ENCODE assay signal across 18 mouse cellular contexts in the genomic region with DNA sequence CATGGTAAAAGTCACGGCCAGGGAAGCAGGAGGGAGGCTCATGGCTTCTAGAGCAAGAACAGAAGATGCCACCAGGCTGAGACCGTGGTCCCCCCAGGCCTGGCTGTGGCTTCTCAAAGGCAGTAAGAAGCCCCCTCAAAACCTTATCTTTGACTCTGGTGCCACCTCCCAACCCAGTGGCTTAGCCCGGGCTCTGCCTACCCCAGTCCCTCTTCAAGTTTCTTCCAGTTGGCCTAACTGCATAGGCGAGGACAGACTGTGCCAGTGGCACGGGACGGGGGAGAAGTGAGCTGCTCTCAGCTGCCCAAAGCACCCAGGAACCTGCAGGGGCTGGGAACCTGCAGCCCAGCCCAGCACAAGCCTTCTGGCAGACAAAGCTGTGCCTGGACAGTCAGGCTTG. TPM values are rescaled to one million over a fixed set of nuclear protein-coding genes. Genes with fewer than 3 reads are reported as not detected.
DNase-seq lines count a peak whose midpoint lies in the region; ATAC-seq and TF ChIP-seq lines count a peak whose summit lies in the region.
"Had no signal": no experiment of that assay in that cellular context is flagged by ENCODE, and none has a peak within 500 bp of the region (broad histone marks: within the 10 kb centered on the region; RNA-seq: fewer than 3 reads in every experiment).

No protein-coding gene starts in this region.

- TF ChIP-seq POLR2A in lung, adult 2 months (IDR thresholded peaks at IDR 0.05; ENCODE audit: borderline replicate concordance, extremely low read depth, low read depth, low read length): no peak

- WGBS in forebrain, embryonic 15.5 days: 98% methylated on average over 6 of the region's 6 CpGs
- WGBS in forebrain, postnatal 0 days: 96% methylated on average over 6 of the region's 6 CpGs
- WGBS in hindbrain, embryonic 14.5 days: 92% methylated on average over 6 of the region's 6 CpGs
- 93% methylated on average over 6 of the region's 6 CpGs for WGBS in hindbrain, embryonic 11.5 days
- WGBS in lung, embryonic 16.5 days: 91% methylated on average over 6 of the region's 6 CpGs
- 92% methylated on average over 6 of the region's 6 CpGs for WGBS in lung, adult 2 months
- 90% methylated on average over 6 of the region's 6 CpGs for WGBS in limb, embryonic 12.5 days

- H3K27ac ChIP-seq in forebrain, embryonic 15.5 days (replicated peaks): peak overlapping the region; percentile 62; the same call in 1 of the 2 replicates
- H3K27ac ChIP-seq in forebrain, postnatal 0 days (ENCODE audit: low read depth, low read length): no peak overlapping the region
- H3K27ac ChIP-seq in hindbrain, embryonic 14.5 days: no peak overlapping the region
- no peak overlapping the region for H3K27ac ChIP-seq in hindbrain, embryonic 11.5 days (ENCODE audit: low read depth, low read length)
- no peak overlapping the region for H3K27ac ChIP-seq in lung, embryonic 16.5 days (ENCODE audit: low read length)
- H3K27ac ChIP-seq in limb, embryonic 12.5 days: 0 out of 2 replicates have a peak overlapping the region, but pooled peaks have one; percentile 7
- H3K27ac ChIP-seq: limb, embryonic 15.5 days had no signal

- no peaks in the 10 kb centered on the region for H3K9me3 ChIP-seq in forebrain, embryonic 15.5 days
- H3K9me3 ChIP-seq in forebrain, postnatal 0 days (ENCODE audit: low read length): no peaks in the 10 kb centered on the region
- no peaks in the 10 kb centered on the region for H3K9me3 ChIP-seq in hindbrain, embryonic 14.5 days (ENCODE audit: control insufficient read depth, low read length)
- no peaks in the 10 kb centered on the region for H3K9me3 ChIP-seq in hindbrain, embryonic 11.5 days (ENCODE audit: control insufficient read depth, low read length)
- no peaks in the 10 kb centered on the region for H3K9me3 ChIP-seq in lung, embryonic 16.5 days (ENCODE audit: control insufficient read depth, low read length)
- H3K9me3 ChIP-seq in limb, embryonic 12.5 days: no peaks in the 10 kb centered on the region
- H3K9me3 ChIP-seq: limb, embryonic 15.5 days; midbrain, embryonic 12.5 days; neural tube, embryonic 12.5 days had no signal

- H3K9ac ChIP-seq in forebrain, embryonic 15.5 days (replicated peaks): no peak overlapping the region
- no peak overlapping the region for H3K9ac ChIP-seq in forebrain, postnatal 0 days
- H3K9ac ChIP-seq in hindbrain, embryonic 14.5 days: no peak overlapping the region
- H3K9ac ChIP-seq in hindbrain, embryonic 11.5 days (ENCODE audit: low read depth, low read length): no peak overlapping the region
- no peak overlapping the region for H3K9ac ChIP-seq in lung, embryonic 16.5 days (ENCODE audit: low read length)
- no peak overlapping the region for H3K9ac ChIP-seq in limb, embryonic 12.5 days (replicated peaks)
- H3K9ac ChIP-seq: limb, embryonic 15.5 days; midbrain, embryonic 12.5 days; neural tube, embryonic 12.5 days had no signal

- H3K4me3 ChIP-seq in forebrain, embryonic 15.5 days: no peak overlapping the region
- no peak overlapping the region for H3K4me3 ChIP-seq in forebrain, postnatal 0 days (ENCODE audit: low read depth, low read length)
- no peak overlapping the region for H3K4me3 ChIP-seq in hindbrain, embryonic 14.5 days (replicated peaks; ENCODE audit: low read length)
- H3K4me3 ChIP-seq in hindbrain, embryonic 11.5 days (ENCODE audit: low read depth, low read length): no peak overlapping the region
- H3K4me3 ChIP-seq in lung, embryonic 16.5 days (ENCODE audit: low read length): no peak overlapping the region
- no peak overlapping the region for H3K4me3 ChIP-seq in lung, adult 2 months (replicated peaks; ENCODE audit: extremely low read depth, low read depth, low read length)
- H3K4me3 ChIP-seq in limb, embryonic 12.5 days (replicated peaks): no peak overlapping the region
- H3K4me3 ChIP-seq: erythroblast, embryonic 14.5 days; heart, adult 2 months; limb, embryonic 15.5 days; midbrain, embryonic 12.5 days; neural tube, embryonic 12.5 days had no signal

- no peaks in the 10 kb centered on the region for H3K27me3 ChIP-seq in forebrain, embryonic 15.5 days
- H3K27me3 ChIP-seq in forebrain, postnatal 0 days (ENCODE audit: insufficient read depth, low read length): no peaks in the 10 kb centered on the region
- H3K27me3 ChIP-seq in hindbrain, embryonic 14.5 days (ENCODE audit: control insufficient read depth, insufficient read depth, low read length): no peaks in the 10 kb centered on the region
- H3K27me3 ChIP-seq in hindbrain, embryonic 11.5 days (ENCODE audit: control insufficient read depth, insufficient read depth, low read length): no peaks in the 10 kb centered on the region
- no peaks in the 10 kb centered on the region for H3K27me3 ChIP-seq in lung, embryonic 16.5 days (ENCODE audit: control insufficient read depth, insufficient read depth, low read depth, low read length)
- no peaks in the 10 kb centered on the region for H3K27me3 ChIP-seq in limb, embryonic 12.5 days
- H3K27me3 ChIP-seq: limb, embryonic 15.5 days; midbrain, embryonic 12.5 days; neural tube, embryonic 12.5 days had no signal

- TF ChIP-seq CTCF in forebrain, postnatal 0 days (IDR thresholded peaks at IDR 0.05; ENCODE audit: low read depth): no peak
- TF ChIP-seq CTCF in lung, adult 2 months (IDR thresholded peaks at IDR 0.05; ENCODE audit: insufficient read depth, low read length): no peak

- no peak overlapping the region for H3K4me2 ChIP-seq in forebrain, embryonic 15.5 days (replicated peaks)
- H3K4me2 ChIP-seq in forebrain, postnatal 0 days (ENCODE audit: low read depth): no peak overlapping the region
- no peak overlapping the region for H3K4me2 ChIP-seq in hindbrain, embryonic 14.5 days (replicated peaks)
- H3K4me2 ChIP-seq in hindbrain, embryonic 11.5 days (replicated peaks; ENCODE audit: low read depth, low read length): no peak overlapping the region
- no peak overlapping the region for H3K4me2 ChIP-seq in lung, embryonic 16.5 days (ENCODE audit: low read depth, low read length)
- H3K4me2 ChIP-seq in limb, embryonic 12.5 days: no peak overlapping the region
- H3K4me2 ChIP-seq: limb, embryonic 15.5 days; midbrain, embryonic 12.5 days had no signal

- peaks cover 32% of the 10 kb centered on the region for H3K36me3 ChIP-seq in forebrain, embryonic 15.5 days
- H3K36me3 ChIP-seq in forebrain, postnatal 0 days (ENCODE audit: insufficient read depth): peaks cover 53% of the 10 kb centered on the region
- peaks cover 52% of the 10 kb centered on the region for H3K36me3 ChIP-seq in hindbrain, embryonic 14.5 days (replicated peaks; ENCODE audit: control insufficient read depth, insufficient read depth)
- no peaks in the 10 kb centered on the region; the same call in 1 of the 2 replicates for H3K36me3 ChIP-seq in hindbrain, embryonic 11.5 days (ENCODE audit: control insufficient read depth, insufficient read depth, low read length)
- peaks cover 16% of the 10 kb centered on the region; the same call in 1 of the 2 replicates for H3K36me3 ChIP-seq in lung, embryonic 16.5 days (ENCODE audit: control insufficient read depth, insufficient read depth, low read length)
- H3K36me3 ChIP-seq in limb, embryonic 12.5 days: peaks cover 74% of the 10 kb centered on the region

- no peak for DNase-seq in forebrain, postnatal 0 days
- no peak for DNase-seq in hindbrain, embryonic 14.5 days (ENCODE audit: low spot score)
- DNase-seq in hindbrain, embryonic 11.5 days (ENCODE audit: low spot score): no peak
- no peak for DNase-seq in lung, adult 2 months
- DNase-seq in Muller cell, postnatal 12 days (ENCODE audit: inconsistent ontology term): no peak

- ATAC-seq in forebrain, embryonic 15.5 days (replicated peaks): 0 out of 2 replicates have a peak, but pooled peaks have one; percentile 21
- no peak for ATAC-seq in forebrain, postnatal 0 days
- ATAC-seq in hindbrain, embryonic 14.5 days (ENCODE audit: low FRiP score): peak; percentile 12; the same call in 1 of the 2 replicates
- ATAC-seq in hindbrain, embryonic 11.5 days (ENCODE audit: low FRiP score): no peak
- peak; percentile 32; the same call in 1 of the 2 replicates for ATAC-seq in lung, embryonic 16.5 days (ENCODE audit: low read depth)
- ATAC-seq in limb, embryonic 12.5 days (ENCODE audit: insufficient number of reproducible peaks, insufficient read depth, low FRiP score, low TSS enrichment, low read depth): no peak

- H3K4me1 ChIP-seq in forebrain, embryonic 15.5 days: peaks cover 11% of the 10 kb centered on the region
- H3K4me1 ChIP-seq in forebrain, postnatal 0 days (ENCODE audit: insufficient read depth): no peaks in the 10 kb centered on the region
- peaks cover 3% of the 10 kb centered on the region for H3K4me1 ChIP-seq in hindbrain, embryonic 14.5 days (replicated peaks; ENCODE audit: control insufficient read depth, insufficient read depth, low read length)
- no peaks in the 10 kb centered on the region for H3K4me1 ChIP-seq in hindbrain, embryonic 11.5 days (replicated peaks; ENCODE audit: control insufficient read depth, insufficient read depth, low read length)
- H3K4me1 ChIP-seq in lung, embryonic 16.5 days (replicated peaks; ENCODE audit: control insufficient read depth, insufficient read depth, low read length): peaks cover 8% of the 10 kb centered on the region
- 0 out of 2 replicates have a peak, but pooled peaks cover 2% of the 10 kb centered on the region for H3K4me1 ChIP-seq in lung, adult 2 months (ENCODE audit: control insufficient read depth, insufficient read depth, low read length)
- peaks cover 10% of the 10 kb centered on the region for H3K4me1 ChIP-seq in limb, embryonic 12.5 days (replicated peaks)

RNA-seq across cellular contexts. Expression of a gene that starts 5.5 kb away (rescaled TPM):
- 22.3 and 24.1 TPM in 2 replicates for polyA plus RNA-seq in forebrain, embryonic 15.5 days (2015; fragmentation: Nextera tagmentation; extraction: Ambion mirVana)
- total RNA-seq in forebrain, postnatal 0 days (2014; rRNA removed): 11.8 and 13.9 TPM in 2 replicates
- polyA plus RNA-seq in forebrain, postnatal 0 days (2015; fragmentation: Nextera tagmentation; extraction: Ambion mirVana): 12.1 and 12.5 TPM in 2 replicates
- 11.1 and 12.5 TPM in 2 replicates for polyA plus RNA-seq in hindbrain, embryonic 14.5 days (2014; fragmentation: Nextera tagmentation; extraction: Ambion mirVana)
- 22.9 and 30.8 TPM in 2 replicates for polyA plus RNA-seq in hindbrain, embryonic 11.5 days (2014; fragmentation: Nextera tagmentation; extraction: Ambion mirVana)
- 64.5 and 69.2 TPM in 2 replicates for polyA plus RNA-seq in lung, embryonic 16.5 days (2015; fragmentation: Nextera tagmentation; extraction: Ambion mirVana)
- polyA plus RNA-seq in lung, adult 2 months (2012; rRNA removed): 44.9 and 54.3 TPM in 2 replicates
- polyA plus RNA-seq in limb, embryonic 12.5 days (2016; fragmentation: Nextera tagmentation; extraction: Ambion mirVana): 65.2 and 69.5 TPM in 2 replicates

RNA-seq across cellular contexts. Expression of a gene that starts 10.1 kb away (rescaled TPM):
- polyA plus RNA-seq in forebrain, embryonic 15.5 days (2015; fragmentation: Nextera tagmentation; extraction: Ambion mirVana): 44.4 and 46.2 TPM in 2 replicates
- total RNA-seq in forebrain, postnatal 0 days (2014; rRNA removed): 24.7 and 27.2 TPM in 2 replicates
- polyA plus RNA-seq in forebrain, postnatal 0 days (2015; fragmentation: Nextera tagmentation; extraction: Ambion mirVana): 17.4 and 20.3 TPM in 2 replicates
- polyA plus RNA-seq in hindbrain, embryonic 14.5 days (2014; fragmentation: Nextera tagmentation; extraction: Ambion mirVana): 31.2 and 39.0 TPM in 2 replicates
- polyA plus RNA-seq in hindbrain, embryonic 11.5 days (2014; fragmentation: Nextera tagmentation; extraction: Ambion mirVana): 46.8 and 57.2 TPM in 2 replicates
- polyA plus RNA-seq in lung, embryonic 16.5 days (2015; fragmentation: Nextera tagmentation; extraction: Ambion mirVana): 34.3 and 35.2 TPM in 2 replicates
- 50.0 and 52.8 TPM in 2 replicates for polyA plus RNA-seq in lung, adult 2 months (2012; rRNA removed)
- polyA plus RNA-seq in limb, embryonic 12.5 days (2016; fragmentation: Nextera tagmentation; extraction: Ambion mirVana): 61.7 and 62.6 TPM in 2 replicates

RNA-seq across cellular contexts. Expression of a gene that starts 26.6 kb away (rescaled TPM):
- polyA plus RNA-seq in forebrain, embryonic 15.5 days (2015; fragmentation: Nextera tagmentation; extraction: Ambion mirVana): 34.6 and 35.0 TPM in 2 replicates
- total RNA-seq in forebrain, postnatal 0 days (2014; rRNA removed): not detected in 2 replicates
- 32.5 and 44.0 TPM in 2 replicates for polyA plus RNA-seq in forebrain, postnatal 0 days (2015; fragmentation: Nextera tagmentation; extraction: Ambion mirVana)
- 49.1 and 53.0 TPM in 2 replicates for polyA plus RNA-seq in hindbrain, embryonic 14.5 days (2014; fragmentation: Nextera tagmentation; extraction: Ambion mirVana)
- 24.9 and 34.4 TPM in 2 replicates for polyA plus RNA-seq in hindbrain, embryonic 11.5 days (2014; fragmentation: Nextera tagmentation; extraction: Ambion mirVana)
- 23.2 and 25.4 TPM in 2 replicates for polyA plus RNA-seq in lung, embryonic 16.5 days (2015; fragmentation: Nextera tagmentation; extraction: Ambion mirVana)
- not detected in 2 replicates for polyA plus RNA-seq in lung, adult 2 months (2012; rRNA removed)
- polyA plus RNA-seq in limb, embryonic 12.5 days (2016; fragmentation: Nextera tagmentation; extraction: Ambion mirVana): 36.3 and 38.8 TPM in 2 replicates
- total RNA-seq: adrenal gland, postnatal 36 days; gastrocnemius, postnatal 14 days; heart, adult 2 months; layer of hippocampus, postnatal 10 days; left cerebral cortex, postnatal 10 days had no signal
- polyA plus RNA-seq: erythroblast, embryonic 14.5 days; frontal cortex, adult 2 months; heart, adult 2 months had no signal

RNA-seq across cellular contexts. Expression of a gene that starts 33.3 kb away (rescaled TPM):
- polyA plus RNA-seq in forebrain, embryonic 15.5 days (2015; fragmentation: Nextera tagmentation; extraction: Ambion mirVana): 22.7 and 27.7 TPM in 2 replicates
- 49.9 and 58.6 TPM in 2 replicates for total RNA-seq in forebrain, postnatal 0 days (2014; rRNA removed)
- 8.4 and 15.7 TPM in 2 replicates for polyA plus RNA-seq in forebrain, postnatal 0 days (2015; fragmentation: Nextera tagmentation; extraction: Ambion mirVana)
- 21.0 and 26.4 TPM in 2 replicates for polyA plus RNA-seq in hindbrain, embryonic 14.5 days (2014; fragmentation: Nextera tagmentation; extraction: Ambion mirVana)
- 41.2 and 44.1 TPM in 2 replicates for polyA plus RNA-seq in hindbrain, embryonic 11.5 days (2014; fragmentation: Nextera tagmentation; extraction: Ambion mirVana)
- polyA plus RNA-seq in lung, embryonic 16.5 days (2015; fragmentation: Nextera tagmentation; extraction: Ambion mirVana): 58.9 and 62.1 TPM in 2 replicates
- 44.1 and 53.8 TPM in 2 replicates for polyA plus RNA-seq in lung, adult 2 months (2012; rRNA removed)
- 76.6 and 89.6 TPM in 2 replicates for polyA plus RNA-seq in limb, embryonic 12.5 days (2016; fragmentation: Nextera tagmentation; extraction: Ambion mirVana)

Comparison
In these comparisons a context has a peak if more than half of its experiments do, and no peak if none do; other contexts are left out.
1. ATAC-seq: peak in forebrain, embryonic 15.5 days (single experiment), hindbrain, embryonic 14.5 days (single experiment) and lung, embryonic 16.5 days (single experiment); none in forebrain, postnatal 0 days (single experiment), hindbrain, embryonic 11.5 days (single experiment) and limb, embryonic 12.5 days (single experiment).
2. H3K27ac ChIP-seq: peak in forebrain, embryonic 15.5 days (single experiment) and limb, embryonic 12.5 days (single experiment); none in forebrain, postnatal 0 days (single experiment), hindbrain, embryonic 14.5 days (single experiment), hindbrain, embryonic 11.5 days (single experiment) and lung, embryonic 16.5 days (single experiment).
3. RNA of a gene that starts 26.6 kb away (polyA plus RNA-seq): 49.1 to 53.0 TPM in hindbrain, embryonic 14.5 days, 32.5 to 44.0 TPM in forebrain, postnatal 0 days, 36.3 to 38.8 TPM in limb, embryonic 12.5 days, 34.6 to 35.0 TPM in forebrain, embryonic 15.5 days, 24.9 to 34.4 TPM in hindbrain, embryonic 11.5 days and 23.2 to 25.4 TPM in lung, embryonic 16.5 days; not detected in lung, adult 2 months; every median in the first group is over 10 times any median in the second.